12 mouse cellular contexts compared by ENCODE assay signal in genomic region chr1:48383590-48383989, GRCm38 (mm10).
"Had no signal": no experiment of that assay in that cellular context is flagged by ENCODE, and none has a peak within 500 bp of the region (broad histone marks: within the 10 kb centered on the region; RNA-seq: fewer than 3 reads in every experiment).

No protein-coding gene starts in this region.

- H3K4me1 ChIP-seq: kidney, embryonic 15.5 days; limb, embryonic 10.5 days; liver, embryonic 15.5 days; midbrain, embryonic 13.5 days had no signal

- H3K4me3 ChIP-seq: kidney, embryonic 15.5 days; left cerebral cortex, adult 2 months; limb, embryonic 10.5 days; liver, embryonic 15.5 days; midbrain, embryonic 13.5 days had no signal

- H3K27me3 ChIP-seq: kidney, embryonic 15.5 days; liver, embryonic 15.5 days; midbrain, embryonic 13.5 days had no signal

- H3K9ac ChIP-seq: kidney, embryonic 15.5 days; liver, embryonic 15.5 days; midbrain, embryonic 13.5 days had no signal

- H3K9me3 ChIP-seq: kidney, embryonic 15.5 days; limb, embryonic 10.5 days; liver, embryonic 15.5 days; midbrain, embryonic 13.5 days had no signal

- H3K4me2 ChIP-seq: kidney, embryonic 15.5 days; liver, embryonic 11.5 days; liver, embryonic 15.5 days; midbrain, embryonic 13.5 days had no signal

- DNase-seq: kidney, postnatal 25 days; lung, adult 2 months; lung, postnatal 36 days; thymus, postnatal 4 days had no signal

- H3K36me3 ChIP-seq: kidney, embryonic 15.5 days; limb, embryonic 10.5 days; liver, embryonic 15.5 days; midbrain, embryonic 13.5 days had no signal

- H3K27ac ChIP-seq: kidney, embryonic 15.5 days; left cerebral cortex, adult 2 months; limb, embryonic 10.5 days; liver, embryonic 15.5 days; midbrain, embryonic 13.5 days; stomach, postnatal 0 days had no signal

- ATAC-seq: lung, postnatal 0 days; midbrain, embryonic 13.5 days had no signal
